Mouse (Mus musculus): Measurements from ENCODE around the gene Pard3b.

Gene Pard3b

GRCm38 (mm10) chr1:62278586-62278985 lies 640.0 kb downstream of the Pard3b start:
- no peak for DNase-seq

GRCm38 (mm10) chr1:62280586-62280985 lies 642.0 kb downstream of the Pard3b start:
- DNase-seq, result no peak

GRCm38 (mm10) chr1:62282835-62283234 lies 644.2 kb downstream of the Pard3b start:
- no peak for DNase-seq

- DNase-seq, result no peak
These were observed 645.0 kb downstream of the Pard3b start for GRCm38 (mm10) chr1:62283624-62284023.

- no peak for DNase-seq
These were observed 670.8 kb downstream of the Pard3b start for GRCm38 (mm10) chr1:62309376-62309775.

GRCm38 (mm10) chr1:62325237-62325636 lies 686.6 kb downstream of the Pard3b start:
- DNase-seq, result no peak

GRCm38 (mm10) chr1:62327743-62328142 lies 689.1 kb downstream of the Pard3b start:
- no peak for DNase-seq

GRCm38 (mm10) chr1:62328808-62329207 lies 690.2 kb downstream of the Pard3b start:
- no peak for DNase-seq

- no peak for DNase-seq
These were observed 694.4 kb downstream of the Pard3b start for GRCm38 (mm10) chr1:62333016-62333415.

GRCm38 (mm10) chr1:62334196-62334595 lies 695.6 kb downstream of the Pard3b start:
- DNase-seq, result no peak

GRCm38 (mm10) chr1:62340261-62340660 lies 701.6 kb downstream of the Pard3b start:
- DNase-seq, result no peak

- no peak for DNase-seq
These were observed 705.7 kb downstream of the Pard3b start for GRCm38 (mm10) chr1:62344286-62344685.

GRCm38 (mm10) chr1:62348371-62348770 lies 709.7 kb downstream of the Pard3b start:
- DNase-seq, result no peak

- DNase-seq, result no peak
These were observed 716.9 kb downstream of the Pard3b start for GRCm38 (mm10) chr1:62355496-62355895.

GRCm38 (mm10) chr1:62374427-62375050 lies 735.9 kb downstream of the Pard3b start:
- DNase-seq, result no peak

GRCm38 (mm10) chr1:62378335-62378734 lies 739.7 kb downstream of the Pard3b start:
- no peak for DNase-seq

GRCm38 (mm10) chr1:62382807-62383514 lies 744.3 kb downstream of the Pard3b start:
- DNase-seq, result no peak

GRCm38 (mm10) chr1:62384241-62384640 lies 745.6 kb downstream of the Pard3b start:
- DNase-seq, result no peak

GRCm38 (mm10) chr1:62388013-62388412 lies 749.4 kb downstream of the Pard3b start:
- DNase-seq, result no peak

GRCm38 (mm10) chr1:62392863-62393262 lies 754.2 kb downstream of the Pard3b start:
- DNase-seq, result no peak

GRCm38 (mm10) chr1:62394555-62394954 lies 755.9 kb downstream of the Pard3b start:
- no peak for DNase-seq

- no peak for DNase-seq
These were observed 759.6 kb downstream of the Pard3b start for GRCm38 (mm10) chr1:62398261-62398660.

- no peak for DNase-seq
These were observed 760.1 kb downstream of the Pard3b start for GRCm38 (mm10) chr1:62398738-62399137.

- no peak for DNase-seq
These were observed 766.4 kb downstream of the Pard3b start for GRCm38 (mm10) chr1:62405061-62405460.

- DNase-seq, result no peak
These were observed 772.7 kb downstream of the Pard3b start for GRCm38 (mm10) chr1:62411368-62411767.
